Mouse (Mus musculus) G1E (cell line): ENCODE results near the gene Msantd2. TPM values are rescaled to one million over a fixed set of nuclear protein-coding genes. Genes with fewer than 3 reads are reported as not detected.

Source experiments
- ATAC-seq: 2 replicates; pipeline ENCODE4 v1.8.0; 2016; ENCODE audit warnings: mild to moderate bottlenecking; ENCODE audit not compliant: insufficient number of reproducible peaks, poor library complexity, low FRiP score, severe bottlenecking; ENCODE audit errors: extremely low read depth
- DNase-seq: peaks from one replicate; pipeline ENCODE4 v3.0.0; 2012; ENCODE audit warnings: low spot score
- H3K27me3 ChIP-seq: 2 replicates; pipeline ENCODE4 v1.6.1; 2012; ENCODE audit warnings: mild to moderate bottlenecking, low read length, inconsistent platforms; ENCODE audit not compliant: insufficient read depth
- H3K36me3 ChIP-seq: replicated peaks from 2 replicates; pipeline ENCODE3; 2012; ENCODE audit warnings: mild to moderate bottlenecking, inconsistent platforms
- H3K4me1 ChIP-seq: 2 replicates; pipeline ENCODE4 v1.6.1; 2012; ENCODE audit warnings: low read depth, low read length, inconsistent platforms, mixed read lengths; ENCODE audit not compliant: insufficient read depth
- H3K4me3 ChIP-seq: 2 replicates; pipeline ENCODE4 v1.5.1; 2012; ENCODE audit warnings: low read depth, mild to moderate bottlenecking, inconsistent platforms, low read length, moderate library complexity, mixed read lengths
- H3K9me3 ChIP-seq: replicated peaks from 2 replicates; pipeline ENCODE4 v1.6.1; 2012; ENCODE audit warnings: inconsistent platforms
- CTCF ChIP-seq: IDR thresholded peaks from 2 replicates; pipeline ENCODE4 v1.5.1; 2012; ENCODE audit warnings: low read depth, low read length, inconsistent platforms, mixed read lengths
- GATA1 ChIP-seq: IDR thresholded peaks from 2 replicates; pipeline ENCODE4 v1.6.1; 2012; ENCODE audit warnings: borderline replicate concordance, low read length, inconsistent platforms, mixed read lengths
- GATA2 ChIP-seq: IDR thresholded peaks from 2 replicates; pipeline ENCODE4 v1.6.1; 2012; ENCODE audit warnings: low read depth, low read length, inconsistent platforms, borderline replicate concordance
- POLR2AphosphoS5 ChIP-seq: IDR thresholded peaks from 2 replicates; pipeline ENCODE4 v1.6.1; 2012; ENCODE audit warnings: low read depth, low read length, inconsistent platforms; ENCODE audit not compliant: insufficient replicate concordance
- TAL1 ChIP-seq: conservative IDR thresholded peaks from 2 replicates; pipeline ENCODE4 v1.6.1; 2012; ENCODE audit warnings: low read depth, low read length, inconsistent platforms, mixed read lengths
- polyA plus RNA-seq: library from polyadenylated mRNA; stranded (reverse); fragments of >175 nt; gene quantifications from 2 replicates; pipeline ENCODE4 v1.2.3, GENCODE M21; 2012
- total RNA-seq, 2 experiments: library from RNA; stranded (forward) in 1 of 2; stranded (reverse) in 1 of 2; fragments of 200-1000 nt in 1 of 2; fragments of >200 nt in 1 of 2; fragmentation: Nextera tagmentation in 1 of 2; gene quantifications; 2 replicates each; pipeline ENCODE4 v1.2.3; 2014 to 2017

Msantd2 gene
- total RNA-seq (2014; fragmentation: Nextera tagmentation) = 49.4 and 63.8 TPM in 2 replicates
- total RNA-seq (2017) = 59.1 and 66.0 TPM in 2 replicates
- polyA plus RNA-seq = 27.5 and 31.9 TPM in 2 replicates

DNA sequence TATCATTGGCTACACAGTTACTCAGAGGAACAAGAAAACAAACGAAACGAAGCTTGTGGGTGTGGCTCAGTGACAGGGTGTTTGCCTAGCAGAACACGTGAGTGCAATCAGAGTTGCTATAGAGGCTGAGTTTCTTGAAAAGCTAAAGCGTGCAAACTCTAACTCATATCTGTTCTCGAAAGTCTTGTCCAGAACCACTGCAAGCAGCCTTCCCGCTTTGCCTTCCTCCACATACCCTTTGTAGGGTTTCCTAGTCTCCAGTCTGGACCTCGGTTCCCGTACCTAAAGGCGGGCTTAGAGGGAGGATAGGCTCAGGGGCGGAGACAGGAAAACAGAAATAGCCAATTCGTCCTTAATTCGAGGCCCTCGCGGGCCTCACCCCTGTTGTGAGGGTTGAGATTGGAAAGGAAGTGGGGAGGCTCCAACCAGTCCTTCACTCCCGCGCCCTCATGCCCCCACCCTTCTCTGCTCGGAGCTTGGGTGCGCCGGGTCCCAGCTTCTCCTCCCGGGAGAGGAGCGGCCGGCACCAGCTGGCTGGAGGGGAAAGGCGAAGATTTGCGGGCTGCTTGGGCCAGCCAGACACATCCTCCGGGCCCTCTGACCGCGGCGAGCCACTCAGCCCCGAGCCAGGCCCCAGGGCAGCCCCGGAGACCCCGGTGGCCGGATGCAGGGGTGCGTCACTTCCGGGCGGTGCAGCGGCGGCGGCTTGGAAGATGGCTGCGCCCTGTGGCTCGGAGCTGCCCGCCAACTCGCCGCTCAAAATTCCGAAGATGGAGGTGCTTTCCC lies at the start of gene Msantd2:
TSS of gene Msantd2 (plus strand) at position 709 of the 786 bp plus-strand sequence.
- peak; percentile 96 for DNase-seq
- H3K9me3 ChIP-seq = no peaks in the 10 kb centered on the region
- peaks cover 15% of the 10 kb centered on the region for H3K36me3 ChIP-seq
- peaks cover 28% of the 10 kb centered on the region for H3K4me1 ChIP-seq
- no peaks in the 10 kb centered on the region for H3K27me3 ChIP-seq
- ATAC-seq = peak; percentile 75
- no peak for TF ChIP-seq POLR2AphosphoS5
- TF ChIP-seq GATA2 = no peak
- no peak for TF ChIP-seq GATA1
- no peak for TF ChIP-seq CTCF
- TF ChIP-seq TAL1 = no peak
- H3K4me3 ChIP-seq = peak within 1 kb of the TSS; percentile 94

DNA sequence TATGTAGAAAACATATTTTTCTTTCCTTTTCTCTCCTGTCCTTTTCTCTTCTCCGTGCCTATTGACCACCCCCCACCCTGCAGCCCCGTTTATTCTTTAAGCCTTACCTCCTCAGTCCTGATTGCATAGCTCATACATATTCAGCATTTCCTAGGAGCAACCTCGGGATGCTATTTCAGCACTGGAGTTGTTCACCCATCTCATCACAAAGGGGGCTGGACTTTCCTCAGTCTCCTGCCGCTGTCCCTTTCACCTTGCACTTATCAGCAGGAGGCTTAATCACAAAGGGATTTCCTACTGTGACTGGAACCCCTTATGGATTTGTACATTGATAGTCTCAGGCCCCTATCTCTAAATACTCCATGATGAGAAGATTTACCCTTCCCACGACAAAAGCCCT lies 36.7 kb upstream of the Msantd2 start:
- ATAC-seq (no peak), DNase-seq (no peak)
- no peak for TF ChIP-seq GATA1
- no peak for TF ChIP-seq TAL1
- TF ChIP-seq GATA2 = no peak
- TF ChIP-seq CTCF = no peak
- TF ChIP-seq POLR2AphosphoS5 = no peak
- Histone ChIP-seq H3K27me3 (peaks cover 50% of the 10 kb centered on the region), H3K4me1 (0 out of 2 replicates have a peak, but pooled peaks cover 5% of the 10 kb centered on the region), H3K36me3 (no peaks in the 10 kb centered on the region), H3K4me3 (no peak overlapping the region), H3K9me3 (no peaks in the 10 kb centered on the region)

DNA sequence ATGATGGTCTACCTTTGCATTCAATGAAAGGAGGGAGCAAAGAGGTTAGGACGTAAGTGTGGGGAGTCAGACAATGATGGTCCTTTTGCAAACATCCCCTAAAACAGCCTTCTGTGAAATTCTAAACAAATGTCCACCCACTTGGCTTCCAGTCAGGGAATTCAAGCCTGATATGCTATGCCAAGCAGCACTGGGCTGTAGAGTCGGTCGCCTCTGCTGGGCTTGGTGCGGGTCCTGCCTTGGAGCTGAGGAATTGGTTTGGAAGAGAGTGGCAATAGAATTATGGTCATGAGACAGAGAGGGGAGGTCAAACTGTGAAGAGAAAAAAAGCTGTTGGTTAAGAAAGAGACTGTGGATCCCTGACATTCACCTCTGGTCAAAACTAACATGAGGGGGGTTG lies 35.8 kb upstream of the Msantd2 start:
- no peak for ATAC-seq
- peaks cover 55% of the 10 kb centered on the region for H3K27me3 ChIP-seq
- no peak for DNase-seq
- H3K36me3 ChIP-seq = no peaks in the 10 kb centered on the region
- H3K4me1 ChIP-seq = 0 out of 2 replicates have a peak, but pooled peaks cover 5% of the 10 kb centered on the region
- TF ChIP-seq GATA2 (no peak), POLR2AphosphoS5 (no peak), TAL1 (no peak), CTCF (no peak), GATA1 (no peak)
- no peaks in the 10 kb centered on the region for H3K9me3 ChIP-seq
- H3K4me3 ChIP-seq = no peak overlapping the region

DNA sequence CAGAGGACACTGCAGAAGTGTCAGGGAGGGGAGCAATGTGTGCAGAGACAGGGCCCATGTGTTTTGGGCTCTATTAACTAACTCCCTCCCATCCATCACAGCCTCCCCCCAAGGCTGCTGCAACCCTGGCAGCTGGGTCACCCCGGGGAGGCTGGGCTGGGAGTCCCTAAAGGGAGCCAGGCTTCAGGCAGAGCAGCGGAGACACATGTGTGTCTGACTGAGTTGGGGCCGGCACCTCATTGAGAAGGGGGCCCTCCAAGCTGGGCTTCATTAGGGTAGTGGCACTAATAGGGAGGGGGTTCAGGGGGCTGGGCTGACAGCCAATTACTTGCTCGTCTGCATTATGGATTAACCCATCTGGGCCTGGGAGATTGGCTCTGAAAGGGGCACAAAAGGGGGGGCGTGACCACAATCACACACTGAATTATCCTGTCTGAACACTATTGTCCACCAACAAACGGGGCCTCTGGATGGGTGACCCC lies 35.1 kb upstream of the Msantd2 start:
- TF ChIP-seq POLR2AphosphoS5 = no peak
- no peak for TF ChIP-seq TAL1
- TF ChIP-seq CTCF = no peak
- no peak for TF ChIP-seq GATA1
- no peak for TF ChIP-seq GATA2
- DNase-seq = no peak
- ATAC-seq = no peak
- Histone ChIP-seq H3K4me1 (0 out of 2 replicates have a peak, but pooled peaks cover 5% of the 10 kb centered on the region), H3K27me3 (peaks cover 56% of the 10 kb centered on the region), H3K4me3 (no peak overlapping the region), H3K9me3 (no peaks in the 10 kb centered on the region), H3K36me3 (no peaks in the 10 kb centered on the region)

DNA sequence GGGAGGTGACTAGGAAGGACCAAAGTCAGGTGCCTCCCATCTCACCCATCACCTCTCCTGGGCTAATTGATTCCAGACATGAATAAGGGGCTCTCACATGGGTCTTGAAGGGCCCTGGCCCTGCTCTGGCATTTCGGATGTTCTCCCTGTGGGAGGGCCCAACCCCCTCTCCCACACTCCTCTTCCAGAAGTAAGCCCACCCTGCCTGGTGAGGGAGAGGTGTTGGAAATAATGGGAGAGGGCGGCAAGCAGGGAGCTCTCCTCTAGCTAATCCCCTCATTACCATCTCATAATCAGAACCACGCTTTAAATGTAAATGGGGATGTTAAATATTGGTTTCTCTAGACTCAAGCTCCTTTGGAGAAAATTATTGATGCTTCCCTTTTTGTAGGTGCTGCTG lies 34.1 kb upstream of the Msantd2 start:
- H3K27me3 ChIP-seq = peaks cover 62% of the 10 kb centered on the region
- H3K9me3 ChIP-seq = no peaks in the 10 kb centered on the region
- TF ChIP-seq GATA2 (no peak), POLR2AphosphoS5 (no peak), GATA1 (no peak), TAL1 (no peak), CTCF (no peak)
- ATAC-seq (no peak), DNase-seq (no peak)
- H3K4me3 ChIP-seq = no peak overlapping the region
- no peaks in the 10 kb centered on the region for H3K36me3 ChIP-seq
- peaks cover 7% of the 10 kb centered on the region for H3K4me1 ChIP-seq

DNA sequence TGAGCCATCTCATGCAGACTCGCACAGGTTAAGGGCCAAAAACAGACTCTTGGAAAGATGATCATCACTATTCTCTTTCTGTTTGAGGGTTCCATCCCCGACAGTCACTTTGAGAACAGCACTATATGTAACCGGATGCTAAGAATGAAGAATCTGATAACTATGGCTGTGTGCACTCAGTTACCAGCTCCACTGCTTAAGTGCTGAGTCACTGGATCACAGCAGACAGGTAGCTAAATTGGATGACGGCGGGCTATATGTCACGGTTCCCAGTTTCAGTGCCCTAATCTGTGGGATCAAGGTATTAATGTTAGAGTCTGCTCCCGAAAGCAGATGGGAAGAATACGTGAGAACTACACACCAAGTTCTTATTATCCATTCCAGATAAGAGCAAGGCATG lies 33.3 kb upstream of the Msantd2 start:
- ATAC-seq = no peak
- Histone ChIP-seq H3K4me1 (peaks cover 16% of the 10 kb centered on the region), H3K27me3 (peaks cover 66% of the 10 kb centered on the region), H3K36me3 (no peaks in the 10 kb centered on the region), H3K9me3 (no peaks in the 10 kb centered on the region), H3K4me3 (no peak overlapping the region)
- DNase-seq = no peak
- TF ChIP-seq CTCF (no peak), TAL1 (no peak), POLR2AphosphoS5 (no peak), GATA1 (no peak), GATA2 (no peak)
